Mouse (Mus musculus): ENCODE data around the gene Clec16a. TPM values are rescaled to one million over a fixed set of nuclear protein-coding genes. Genes with fewer than 3 reads are reported as not detected.

The Clec16a gene
- polyA plus RNA-seq, 1 experiment: 46.2 TPM

DNA sequence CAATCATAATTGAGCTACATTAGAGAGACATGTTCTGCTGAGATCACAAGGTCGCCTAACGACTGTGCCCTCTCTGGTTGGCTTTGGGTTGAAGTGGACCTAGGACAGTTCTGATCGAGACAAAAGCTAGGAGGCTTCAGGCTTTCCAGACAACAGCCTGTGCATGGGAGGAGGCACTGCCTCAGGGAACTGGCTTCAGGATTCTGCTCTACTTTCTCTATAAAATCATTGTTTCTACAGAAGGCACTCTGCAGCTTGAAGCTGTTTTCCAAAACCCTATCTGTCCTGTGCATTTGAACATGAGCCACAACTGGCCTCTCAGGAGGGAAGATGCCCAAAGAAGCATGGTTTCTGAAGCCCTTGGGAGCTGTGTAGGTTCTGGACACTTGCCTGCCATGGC, 107.8 kb downstream of the Clec16a start:
- Histone ChIP-seq H3K27ac (ENCODE audit: insufficient read depth, low read length) (no peak overlapping the region), H3K4me1 (ENCODE audit: control insufficient read depth, insufficient read depth, low read length) (peaks cover 16% of the 10 kb centered on the region), H3K4me3 (ENCODE audit: insufficient read depth, low read length) (no peak overlapping the region)
- no peak for TF ChIP-seq POLR2A (IDR thresholded peaks at IDR 0.05; ENCODE audit: extremely low read depth, insufficient read depth, low read length)
- TF ChIP-seq CTCF (IDR thresholded peaks at IDR 0.05; ENCODE audit: extremely low read depth, insufficient read depth, low read length): no peak

DNA sequence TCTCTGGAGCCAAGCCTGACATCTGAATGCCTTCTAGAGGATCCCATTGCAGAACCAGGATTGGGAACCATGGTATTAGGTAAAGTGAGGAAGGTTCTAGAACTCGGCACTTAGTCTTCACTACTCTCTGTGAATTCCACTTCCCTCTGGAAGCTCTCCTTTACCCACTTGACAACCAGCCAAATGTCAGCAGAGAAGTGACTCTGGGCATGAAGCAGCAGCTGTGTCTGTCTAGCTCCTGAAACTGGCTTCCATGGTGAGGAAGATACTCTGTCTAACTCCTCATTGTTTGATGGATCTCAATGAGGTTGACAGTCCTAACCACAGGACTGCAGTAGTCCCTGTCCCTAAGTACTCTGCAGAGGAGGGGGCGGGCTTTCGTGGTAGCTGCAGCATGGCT, 110.1 kb downstream of the Clec16a start:
- Histone ChIP-seq H3K4me3 (ENCODE audit: insufficient read depth, low read length) (no peak overlapping the region), H3K4me1 (ENCODE audit: control insufficient read depth, insufficient read depth, low read length) (peaks cover 17% of the 10 kb centered on the region), H3K27ac (ENCODE audit: insufficient read depth, low read length) (no peak overlapping the region)
- TF ChIP-seq POLR2A (IDR thresholded peaks at IDR 0.05; ENCODE audit: extremely low read depth, insufficient read depth, low read length) (no peak), CTCF (IDR thresholded peaks at IDR 0.05; ENCODE audit: extremely low read depth, insufficient read depth, low read length) (no peak)

DNA sequence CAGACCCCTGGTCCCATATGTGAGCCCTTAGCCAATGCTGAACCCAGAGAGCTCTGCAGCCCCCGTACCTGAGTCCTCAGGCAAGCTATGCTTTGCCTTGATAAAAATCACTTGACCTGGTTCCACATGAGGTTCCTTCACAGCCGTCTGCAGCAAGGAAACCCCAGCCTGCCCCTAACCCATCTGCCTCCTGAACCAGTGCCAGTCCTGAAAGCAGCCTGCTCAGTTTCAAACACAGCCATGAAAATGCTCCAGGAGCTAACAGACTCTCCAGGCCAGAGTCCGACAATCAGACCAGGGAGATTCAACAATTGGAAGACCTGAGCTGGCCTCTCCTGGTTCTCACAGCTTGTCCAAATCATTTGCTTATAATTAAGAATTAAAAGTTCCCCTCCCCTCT, 110.8 kb downstream of the Clec16a start:
- no peak for TF ChIP-seq POLR2A (IDR thresholded peaks at IDR 0.05; ENCODE audit: extremely low read depth, insufficient read depth, low read length)
- no peak for TF ChIP-seq CTCF (IDR thresholded peaks at IDR 0.05; ENCODE audit: extremely low read depth, insufficient read depth, low read length)
- 0 out of 2 replicates have a peak overlapping the region, but pooled peaks have one; percentile 24 for H3K27ac ChIP-seq (ENCODE audit: insufficient read depth, low read length)
- no peak overlapping the region for H3K4me3 ChIP-seq (ENCODE audit: insufficient read depth, low read length)
- H3K4me1 ChIP-seq (ENCODE audit: control insufficient read depth, insufficient read depth, low read length): peaks cover 22% of the 10 kb centered on the region

DNA sequence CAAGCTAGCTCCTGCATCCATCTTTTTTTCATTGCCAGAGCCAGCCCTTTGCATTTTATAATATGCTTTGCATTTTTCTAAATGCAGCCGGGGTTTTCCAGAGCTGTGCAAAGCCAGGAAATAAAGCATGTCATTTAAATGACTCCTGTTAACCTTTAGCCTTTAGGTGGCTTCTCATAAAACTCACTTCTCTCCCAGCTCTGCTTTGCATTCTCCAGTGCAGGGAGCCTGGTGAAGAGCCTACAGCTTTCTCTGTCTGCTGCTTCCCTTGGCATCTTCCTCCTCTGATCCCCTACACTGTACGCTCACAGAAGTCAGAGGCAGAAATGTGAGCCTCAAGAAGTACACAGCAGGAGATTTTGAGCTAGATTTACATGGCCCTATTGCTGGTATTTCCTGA, 111.3 kb downstream of the Clec16a start:
- Histone ChIP-seq H3K4me1 (ENCODE audit: control insufficient read depth, insufficient read depth, low read length) (peaks cover 22% of the 10 kb centered on the region), H3K4me3 (ENCODE audit: insufficient read depth, low read length) (no peak overlapping the region), H3K27ac (ENCODE audit: insufficient read depth, low read length) (peak overlapping the region; percentile 24; the same call in 1 of the 2 replicates)
- TF ChIP-seq POLR2A (IDR thresholded peaks at IDR 0.05; ENCODE audit: extremely low read depth, insufficient read depth, low read length): no peak
- TF ChIP-seq CTCF (IDR thresholded peaks at IDR 0.05; ENCODE audit: extremely low read depth, insufficient read depth, low read length): no peak

DNA sequence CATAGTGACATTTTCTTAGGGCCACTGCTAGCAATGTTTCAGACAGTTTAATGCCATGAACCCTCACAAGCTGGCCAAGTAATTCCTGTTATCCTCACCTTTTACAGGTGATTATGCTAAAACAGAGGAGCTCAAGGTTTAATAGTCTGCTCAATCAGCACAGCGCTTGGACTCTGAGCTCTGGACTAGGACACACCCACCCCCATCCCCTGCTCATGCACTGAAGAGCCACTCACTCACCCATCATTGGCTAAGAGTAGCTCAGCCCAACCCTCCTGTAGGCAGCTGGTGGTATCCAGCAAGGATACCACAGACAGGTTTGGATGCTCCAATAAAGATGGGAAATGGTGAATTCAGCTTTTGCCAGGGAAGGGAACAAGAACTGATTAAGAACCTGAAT, 111.8 kb downstream of the Clec16a start:
- Histone ChIP-seq H3K4me3 (ENCODE audit: insufficient read depth, low read length) (no peak overlapping the region), H3K4me1 (ENCODE audit: control insufficient read depth, insufficient read depth, low read length) (peaks cover 22% of the 10 kb centered on the region), H3K27ac (ENCODE audit: insufficient read depth, low read length) (peak overlapping the region; percentile 24; the same call in 1 of the 2 replicates)
- TF ChIP-seq POLR2A (IDR thresholded peaks at IDR 0.05; ENCODE audit: extremely low read depth, insufficient read depth, low read length) (no peak), CTCF (IDR thresholded peaks at IDR 0.05; ENCODE audit: extremely low read depth, insufficient read depth, low read length) (no peak)

DNA sequence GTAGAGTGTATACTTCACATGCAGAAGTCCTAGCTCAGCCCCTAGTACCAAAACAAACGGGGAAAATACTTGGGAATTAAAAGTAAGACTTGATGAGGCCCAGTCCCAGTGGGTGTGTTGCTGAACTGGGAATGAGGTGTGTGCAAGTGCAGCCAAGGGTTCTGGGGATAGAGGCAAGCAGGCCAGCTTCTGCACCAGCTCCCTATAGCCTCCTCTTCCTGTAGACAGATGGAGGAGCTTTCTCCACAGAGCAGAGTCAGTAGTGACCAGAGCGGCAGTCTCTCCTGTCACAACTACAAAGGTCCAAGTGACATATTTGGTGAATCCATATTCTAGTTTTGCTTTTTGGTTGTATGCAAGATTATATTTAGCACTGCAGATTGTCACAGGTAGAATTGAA, 114.1 kb downstream of the Clec16a start:
- H3K4me1 ChIP-seq (ENCODE audit: control insufficient read depth, insufficient read depth, low read length): peaks cover 17% of the 10 kb centered on the region
- no peak overlapping the region for H3K27ac ChIP-seq (ENCODE audit: insufficient read depth, low read length)
- TF ChIP-seq CTCF (IDR thresholded peaks at IDR 0.05; ENCODE audit: extremely low read depth, insufficient read depth, low read length) (no peak), POLR2A (IDR thresholded peaks at IDR 0.05; ENCODE audit: extremely low read depth, insufficient read depth, low read length) (no peak)
- no peak overlapping the region for H3K4me3 ChIP-seq (ENCODE audit: insufficient read depth, low read length)

DNA sequence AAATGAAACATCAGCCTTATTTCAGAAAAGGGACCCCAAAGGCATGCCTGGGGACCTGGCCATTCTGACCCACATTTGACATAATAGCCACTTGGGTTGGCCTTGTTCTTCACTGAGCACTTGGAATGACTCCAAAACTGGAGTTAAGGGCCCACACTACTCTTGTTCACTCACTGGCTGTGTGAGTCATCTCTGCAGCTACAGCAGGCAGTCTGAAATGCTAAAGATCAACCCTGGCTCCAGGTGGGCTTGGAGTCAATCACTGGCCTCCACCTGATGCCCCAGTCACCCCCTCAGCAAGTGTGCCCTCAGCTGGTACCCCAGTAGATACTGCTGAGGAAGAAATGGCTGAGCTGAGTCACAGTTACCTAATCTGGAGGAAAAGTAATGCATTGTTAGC, 115.4 kb downstream of the Clec16a start:
- TF ChIP-seq CTCF (IDR thresholded peaks at IDR 0.05; ENCODE audit: extremely low read depth, insufficient read depth, low read length) (no peak), POLR2A (IDR thresholded peaks at IDR 0.05; ENCODE audit: extremely low read depth, insufficient read depth, low read length) (no peak)
- Histone ChIP-seq H3K27ac (ENCODE audit: insufficient read depth, low read length) (no peak overlapping the region), H3K4me1 (ENCODE audit: control insufficient read depth, insufficient read depth, low read length) (peaks cover 14% of the 10 kb centered on the region), H3K4me3 (ENCODE audit: insufficient read depth, low read length) (no peak overlapping the region)

DNA sequence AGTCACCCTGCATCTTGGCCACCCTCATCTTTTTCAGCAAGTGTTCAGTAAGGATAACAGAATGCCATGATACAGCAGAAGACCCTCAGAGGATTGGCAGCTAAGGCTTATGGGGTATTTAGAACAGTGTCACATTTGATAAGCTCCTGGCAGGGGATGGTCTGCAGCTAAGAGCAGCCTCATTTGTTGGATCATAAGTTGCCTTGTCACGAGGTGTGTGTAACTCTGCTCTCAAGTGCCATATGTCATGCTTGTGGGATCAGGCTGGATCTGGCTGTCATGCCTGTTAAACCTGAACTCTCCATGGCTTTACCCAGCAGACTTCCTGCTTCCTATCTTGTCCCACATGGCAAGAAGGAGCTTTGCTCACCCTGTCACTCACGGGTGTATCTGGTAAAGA, 116.2 kb downstream of the Clec16a start:
- no peak overlapping the region for H3K4me3 ChIP-seq (ENCODE audit: insufficient read depth, low read length)
- no peak overlapping the region for H3K27ac ChIP-seq (ENCODE audit: insufficient read depth, low read length)
- H3K4me1 ChIP-seq (ENCODE audit: control insufficient read depth, insufficient read depth, low read length): peaks cover 10% of the 10 kb centered on the region
- no peak for TF ChIP-seq CTCF (IDR thresholded peaks at IDR 0.05; ENCODE audit: extremely low read depth, insufficient read depth, low read length)
- TF ChIP-seq POLR2A (IDR thresholded peaks at IDR 0.05; ENCODE audit: extremely low read depth, insufficient read depth, low read length): no peak

DNA sequence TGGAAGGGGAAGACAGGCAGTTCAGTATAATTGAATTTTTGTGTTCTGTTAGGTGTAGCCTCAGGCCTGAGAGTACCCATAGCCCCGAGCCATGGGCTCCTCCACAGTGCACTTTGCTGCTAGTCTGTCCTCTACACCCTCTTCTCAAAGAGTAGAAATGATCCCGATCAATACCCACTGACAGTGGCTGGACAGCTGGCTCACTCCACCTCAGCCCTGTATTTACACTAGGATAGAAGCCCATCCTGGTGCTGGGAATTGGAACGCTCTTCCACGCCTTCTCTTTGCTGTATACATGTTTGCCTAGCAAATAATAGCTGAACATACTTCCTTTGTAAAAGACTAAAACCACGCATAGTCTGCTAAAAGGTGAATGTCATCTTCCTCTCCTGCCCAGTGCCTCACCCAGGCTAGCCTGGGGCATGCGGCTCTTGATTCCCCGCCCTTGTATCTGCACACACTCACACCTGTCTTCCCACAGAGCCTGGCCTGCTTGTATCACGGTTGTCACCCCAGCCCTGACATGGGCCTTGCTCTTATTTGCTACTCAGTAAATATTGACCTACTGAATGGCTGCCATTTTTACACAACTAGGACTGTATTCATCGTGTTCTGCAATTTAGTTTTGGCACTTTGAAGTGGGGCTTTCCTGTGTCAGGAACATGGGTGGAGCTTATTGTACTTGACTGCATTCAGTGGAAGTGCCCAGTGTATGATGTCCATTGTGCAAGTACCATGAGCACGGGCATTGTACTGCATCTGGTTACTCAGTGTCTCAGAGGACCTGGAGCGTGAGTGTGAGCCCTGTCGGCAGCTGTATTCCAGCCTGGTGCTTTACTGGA, 119.0 kb downstream of the Clec16a start:
- TF ChIP-seq CTCF (IDR thresholded peaks at IDR 0.05; ENCODE audit: extremely low read depth, insufficient read depth, low read length) (no peak), POLR2A (IDR thresholded peaks at IDR 0.05; ENCODE audit: extremely low read depth, insufficient read depth, low read length) (no peak)
- H3K27ac ChIP-seq (ENCODE audit: insufficient read depth, low read length): no peak overlapping the region
- H3K4me3 ChIP-seq (ENCODE audit: insufficient read depth, low read length): no peak overlapping the region
- peaks cover 6% of the 10 kb centered on the region for H3K4me1 ChIP-seq (ENCODE audit: control insufficient read depth, insufficient read depth, low read length)

Measured in cortical plate, adult 2 months (tissue).